Mouse (Mus musculus): Measurements from ENCODE around the gene 1700025G04Rik. TPM values are rescaled to one million over a fixed set of nuclear protein-coding genes. Genes with fewer than 3 reads are reported as not detected.

1700025G04Rik gene
- polyA plus RNA-seq, 1 experiment from 2014 or later = 24.4 TPM

DNA sequence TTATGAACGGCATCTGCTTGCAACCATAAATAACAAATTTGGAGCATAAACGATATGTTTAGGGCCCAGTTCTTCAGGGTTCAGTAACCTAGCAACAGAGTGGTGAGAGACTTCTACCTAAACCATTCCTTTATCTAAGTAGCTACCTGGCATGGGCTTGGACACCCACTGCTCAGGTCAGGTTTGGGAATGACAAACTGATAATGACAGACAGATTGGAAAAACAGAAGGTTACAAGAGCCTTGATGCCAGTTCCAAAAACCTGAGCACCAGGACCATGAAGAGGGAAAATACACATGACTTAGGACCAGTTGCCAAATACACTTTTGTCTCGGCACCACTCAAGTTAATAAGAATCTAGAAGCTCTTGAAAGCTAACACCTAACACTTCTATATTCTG is 71.6 kb downstream of the 1700025G04Rik start:
- no peak for ATAC-seq (ENCODE audit: low FRiP score, low TSS enrichment)
- no peaks in the 10 kb centered on the region for H3K9me3 ChIP-seq (ENCODE audit: control insufficient read depth, low read length)

GRCm38 (mm10) chr1:152016663-152017062 is 73.3 kb downstream of the 1700025G04Rik start:
- H3K36me3 ChIP-seq (ENCODE audit: control insufficient read depth, insufficient read depth, low read length) = no peaks in the 10 kb centered on the region
- ATAC-seq (ENCODE audit: low FRiP score, low TSS enrichment) = no peak
- WGBS = 92% methylated on average over 3 of the region's 3 CpGs
- no peaks in the 10 kb centered on the region for H3K27me3 ChIP-seq (ENCODE audit: control insufficient read depth, insufficient read depth, low read length)
- H3K9me3 ChIP-seq (ENCODE audit: control insufficient read depth, low read length) = no peaks in the 10 kb centered on the region
- no peak overlapping the region for H3K9ac ChIP-seq (ENCODE audit: low read depth, low read length)
- H3K4me3 ChIP-seq (ENCODE audit: low read length) = no peak overlapping the region
- H3K4me2 ChIP-seq (replicated peaks; ENCODE audit: low read depth, low read length) = no peak overlapping the region
- H3K4me1 ChIP-seq (ENCODE audit: control insufficient read depth, insufficient read depth, low read length) = no peaks in the 10 kb centered on the region
- H3K27ac ChIP-seq (ENCODE audit: low read depth, low read length) = no peak overlapping the region

More for the DNA sequence above, 71.6 kb downstream of the 1700025G04Rik start:
- 67% methylated on average over 3 of the region's 3 CpGs for WGBS
- Histone ChIP-seq H3K4me1 (ENCODE audit: control insufficient read depth, insufficient read depth, low read length) (no peaks in the 10 kb centered on the region), H3K27me3 (ENCODE audit: control insufficient read depth, insufficient read depth, low read length) (no peaks in the 10 kb centered on the region), H3K4me3 (ENCODE audit: low read length) (no peak overlapping the region), H3K27ac (ENCODE audit: low read depth, low read length) (no peak overlapping the region), H3K36me3 (ENCODE audit: control insufficient read depth, insufficient read depth, low read length) (no peaks in the 10 kb centered on the region), H3K4me2 (replicated peaks; ENCODE audit: low read depth, low read length) (no peak overlapping the region), H3K9ac (ENCODE audit: low read depth, low read length) (no peak overlapping the region)

GRCm38 (mm10) chr1:152015555-152016125 is 74.3 kb downstream of the 1700025G04Rik start:
- 84% methylated on average over 7 of the region's 7 CpGs for WGBS
- Histone ChIP-seq H3K4me3 (ENCODE audit: low read length) (no peak overlapping the region), H3K4me2 (replicated peaks; ENCODE audit: low read depth, low read length) (no peak overlapping the region), H3K9ac (ENCODE audit: low read depth, low read length) (no peak overlapping the region), H3K27ac (ENCODE audit: low read depth, low read length) (no peak overlapping the region), H3K36me3 (ENCODE audit: control insufficient read depth, insufficient read depth, low read length) (no peaks in the 10 kb centered on the region), H3K9me3 (ENCODE audit: control insufficient read depth, low read length) (no peaks in the 10 kb centered on the region), H3K27me3 (ENCODE audit: control insufficient read depth, insufficient read depth, low read length) (no peaks in the 10 kb centered on the region), H3K4me1 (ENCODE audit: control insufficient read depth, insufficient read depth, low read length) (no peaks in the 10 kb centered on the region)
- no peak for ATAC-seq (ENCODE audit: low FRiP score, low TSS enrichment)

DNA sequence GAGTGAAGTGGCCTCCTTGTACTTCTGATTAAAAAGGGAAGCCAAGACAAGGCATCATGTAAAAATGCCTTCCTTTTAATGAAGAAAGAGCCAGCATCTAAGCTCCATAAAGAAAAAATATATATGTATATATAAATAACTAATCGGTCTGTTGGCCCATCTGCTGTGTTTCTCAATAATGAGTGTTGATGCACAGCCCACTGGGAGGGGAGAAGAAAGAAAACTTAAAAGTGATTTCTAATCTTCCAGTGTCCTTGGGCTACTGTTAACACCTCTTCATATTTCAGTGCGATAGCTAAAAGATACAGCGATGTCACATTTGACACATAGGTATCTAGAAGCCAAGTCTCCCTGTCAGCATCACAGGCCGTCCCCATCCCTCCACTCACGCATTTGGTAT is 78.2 kb downstream of the 1700025G04Rik start:
- no peak for ATAC-seq (ENCODE audit: low FRiP score, low TSS enrichment)
- Histone ChIP-seq H3K27ac (ENCODE audit: low read depth, low read length) (no peak overlapping the region), H3K27me3 (ENCODE audit: control insufficient read depth, insufficient read depth, low read length) (no peaks in the 10 kb centered on the region), H3K4me2 (replicated peaks; ENCODE audit: low read depth, low read length) (no peak overlapping the region), H3K9ac (ENCODE audit: low read depth, low read length) (no peak overlapping the region), H3K36me3 (ENCODE audit: control insufficient read depth, insufficient read depth, low read length) (no peaks in the 10 kb centered on the region), H3K4me3 (ENCODE audit: low read length) (no peak overlapping the region), H3K9me3 (ENCODE audit: control insufficient read depth, low read length) (no peaks in the 10 kb centered on the region), H3K4me1 (ENCODE audit: control insufficient read depth, insufficient read depth, low read length) (no peaks in the 10 kb centered on the region)
- 95% methylated on average over 5 of the region's 5 CpGs for WGBS

DNA sequence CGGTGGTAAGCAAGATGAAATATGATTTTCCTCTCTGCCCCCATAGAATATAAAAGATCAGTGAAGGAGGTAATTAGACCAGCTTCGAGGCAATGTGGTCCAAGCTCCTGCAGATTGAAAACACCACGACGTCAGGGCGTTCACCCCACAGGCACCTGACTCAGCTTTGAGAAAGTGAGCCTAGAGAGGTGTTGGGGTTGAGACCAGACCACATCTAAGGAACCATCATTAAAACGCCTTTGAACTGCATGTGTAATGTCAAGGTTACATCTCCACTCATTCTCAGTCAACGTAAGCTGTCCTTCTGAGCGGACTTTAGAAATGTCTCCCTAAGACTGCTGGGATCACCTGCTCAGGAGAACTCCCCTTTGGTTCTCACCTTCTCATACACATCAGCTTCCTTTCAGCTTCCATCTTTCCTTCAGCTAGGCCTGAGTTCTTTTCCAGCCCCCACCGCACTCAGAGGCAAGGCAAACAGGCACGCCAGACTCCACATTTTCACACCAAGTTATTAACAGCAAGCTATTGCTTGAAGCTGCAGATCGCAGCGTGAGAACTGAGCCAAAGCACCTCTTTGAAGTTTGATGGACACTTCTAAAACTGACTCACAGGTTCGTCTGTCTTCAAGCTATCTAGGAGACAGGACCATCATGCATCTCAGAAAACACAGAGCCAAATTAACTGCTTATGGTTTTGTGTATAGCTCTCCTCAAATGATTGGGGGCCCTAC is 79.5 kb downstream of the 1700025G04Rik start:
- Histone ChIP-seq H3K27ac (ENCODE audit: low read depth, low read length) (no peak overlapping the region), H3K4me2 (replicated peaks; ENCODE audit: low read depth, low read length) (no peak overlapping the region), H3K36me3 (ENCODE audit: control insufficient read depth, insufficient read depth, low read length) (0 out of 2 replicates have a peak, but pooled peaks cover 3% of the 10 kb centered on the region), H3K4me1 (ENCODE audit: control insufficient read depth, insufficient read depth, low read length) (no peaks in the 10 kb centered on the region), H3K9me3 (ENCODE audit: control insufficient read depth, low read length) (no peaks in the 10 kb centered on the region), H3K9ac (ENCODE audit: low read depth, low read length) (no peak overlapping the region), H3K27me3 (ENCODE audit: control insufficient read depth, insufficient read depth, low read length) (no peaks in the 10 kb centered on the region), H3K4me3 (ENCODE audit: low read length) (no peak overlapping the region)
- no peak for ATAC-seq (ENCODE audit: low FRiP score, low TSS enrichment)
- 65% methylated on average over 13 of the region's 13 CpGs for WGBS

DNA sequence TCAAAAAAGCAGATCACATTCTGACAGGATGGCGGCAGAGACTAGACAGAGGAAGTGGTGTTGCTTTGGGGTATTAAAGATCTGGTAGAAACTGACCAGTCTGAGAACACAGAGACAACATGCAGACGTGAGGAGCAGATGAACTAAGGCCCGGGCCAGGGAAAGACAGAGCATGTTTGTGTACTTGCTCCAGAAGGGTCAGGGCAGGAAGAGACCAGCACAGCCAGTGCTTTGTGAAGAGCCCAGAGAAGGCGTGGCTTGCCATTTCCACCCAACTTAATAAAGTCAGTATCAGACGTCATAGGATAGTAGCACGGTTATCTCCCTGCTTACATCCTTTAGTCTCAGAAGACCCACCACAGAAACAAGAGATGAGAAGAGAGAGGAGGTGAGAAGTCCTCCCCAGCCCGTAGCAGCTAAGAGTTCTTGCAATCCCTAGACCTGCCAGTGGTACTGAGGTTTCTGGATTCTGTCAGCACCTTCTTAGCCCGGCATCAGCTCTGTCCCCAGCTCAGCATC is 81.4 kb downstream of the 1700025G04Rik start:
- 55% methylated on average over 8 of the region's 8 CpGs for WGBS
- ATAC-seq (ENCODE audit: low FRiP score, low TSS enrichment) = no peak
- Histone ChIP-seq H3K9ac (ENCODE audit: low read depth, low read length) (no peak overlapping the region), H3K27ac (ENCODE audit: low read depth, low read length) (no peak overlapping the region), H3K36me3 (ENCODE audit: control insufficient read depth, insufficient read depth, low read length) (0 out of 2 replicates have a peak, but pooled peaks cover 3% of the 10 kb centered on the region), H3K4me3 (ENCODE audit: low read length) (no peak overlapping the region), H3K9me3 (ENCODE audit: control insufficient read depth, low read length) (no peaks in the 10 kb centered on the region), H3K4me2 (replicated peaks; ENCODE audit: low read depth, low read length) (no peak overlapping the region), H3K27me3 (ENCODE audit: control insufficient read depth, insufficient read depth, low read length) (no peaks in the 10 kb centered on the region), H3K4me1 (ENCODE audit: control insufficient read depth, insufficient read depth, low read length) (no peaks in the 10 kb centered on the region)

- Histone ChIP-seq H3K36me3 (ENCODE audit: control insufficient read depth, insufficient read depth, low read length) (0 out of 2 replicates have a peak, but pooled peaks cover 3% of the 10 kb centered on the region), H3K27me3 (ENCODE audit: control insufficient read depth, insufficient read depth, low read length) (no peaks in the 10 kb centered on the region), H3K4me2 (replicated peaks; ENCODE audit: low read depth, low read length) (no peak overlapping the region), H3K27ac (ENCODE audit: low read depth, low read length) (no peak overlapping the region), H3K9ac (ENCODE audit: low read depth, low read length) (no peak overlapping the region), H3K9me3 (ENCODE audit: control insufficient read depth, low read length) (no peaks in the 10 kb centered on the region), H3K4me1 (ENCODE audit: control insufficient read depth, insufficient read depth, low read length) (no peaks in the 10 kb centered on the region), H3K4me3 (ENCODE audit: low read length) (no peak overlapping the region)
- no peak for ATAC-seq (ENCODE audit: low FRiP score, low TSS enrichment)
- 87% methylated on average over 6 of the region's 6 CpGs for WGBS
Measured at GRCm38 (mm10) chr1:152006529-152006928, 83.4 kb downstream of the 1700025G04Rik start.

GRCm38 (mm10) chr1:152004509-152004908 is 85.4 kb downstream of the 1700025G04Rik start:
- Histone ChIP-seq H3K36me3 (ENCODE audit: control insufficient read depth, insufficient read depth, low read length) (0 out of 2 replicates have a peak, but pooled peaks cover 3% of the 10 kb centered on the region), H3K9ac (ENCODE audit: low read depth, low read length) (no peak overlapping the region), H3K27ac (ENCODE audit: low read depth, low read length) (no peak overlapping the region), H3K27me3 (ENCODE audit: control insufficient read depth, insufficient read depth, low read length) (no peaks in the 10 kb centered on the region), H3K4me1 (ENCODE audit: control insufficient read depth, insufficient read depth, low read length) (0 out of 2 replicates have a peak, but pooled peaks cover 3% of the 10 kb centered on the region), H3K4me3 (ENCODE audit: low read length) (no peak overlapping the region), H3K4me2 (replicated peaks; ENCODE audit: low read depth, low read length) (no peak overlapping the region), H3K9me3 (ENCODE audit: control insufficient read depth, low read length) (no peaks in the 10 kb centered on the region)
- no peak for ATAC-seq (ENCODE audit: low FRiP score, low TSS enrichment)
- WGBS = 90% methylated on average over 6 of the region's 6 CpGs

- WGBS = 54% methylated on average over 5 of the region's 5 CpGs
- Histone ChIP-seq H3K27ac (ENCODE audit: low read depth, low read length) (no peak overlapping the region), H3K9ac (ENCODE audit: low read depth, low read length) (no peak overlapping the region), H3K4me1 (ENCODE audit: control insufficient read depth, insufficient read depth, low read length) (0 out of 2 replicates have a peak, but pooled peaks cover 3% of the 10 kb centered on the region), H3K4me2 (replicated peaks; ENCODE audit: low read depth, low read length) (no peak overlapping the region), H3K36me3 (ENCODE audit: control insufficient read depth, insufficient read depth, low read length) (no peaks in the 10 kb centered on the region), H3K27me3 (ENCODE audit: control insufficient read depth, insufficient read depth, low read length) (no peaks in the 10 kb centered on the region), H3K9me3 (ENCODE audit: control insufficient read depth, low read length) (no peaks in the 10 kb centered on the region), H3K4me3 (ENCODE audit: low read length) (no peak overlapping the region)
- ATAC-seq (ENCODE audit: low FRiP score, low TSS enrichment) = no peak
Measured at GRCm38 (mm10) chr1:152000461-152000860, 89.5 kb downstream of the 1700025G04Rik start.

Data from kidney, embryonic 14.5 days (tissue).